Mouse (Mus musculus) c-Kit-positive CD71-negative TER-119-negative erythroid progenitor cells, embryonic 14.5 days (primary cell): ENCODE results near the gene Muc3.
"Not testable (repeated sequence)": the region's sequence is repeated elsewhere in the genome, so short reads cannot be mapped to it uniquely, and the experiment has no call there.

Experiments used
- DNase-seq: peaks from one replicate; pipeline ENCODE4 v3.0.0-alpha.2; 2013; ENCODE audit warnings: low read depth

Gene Muc3

GRCm38 (mm10) chr5:137121280-137121679 lies 27.8 kb downstream of the Muc3 start:
- DNase-seq: no peak

DNA sequence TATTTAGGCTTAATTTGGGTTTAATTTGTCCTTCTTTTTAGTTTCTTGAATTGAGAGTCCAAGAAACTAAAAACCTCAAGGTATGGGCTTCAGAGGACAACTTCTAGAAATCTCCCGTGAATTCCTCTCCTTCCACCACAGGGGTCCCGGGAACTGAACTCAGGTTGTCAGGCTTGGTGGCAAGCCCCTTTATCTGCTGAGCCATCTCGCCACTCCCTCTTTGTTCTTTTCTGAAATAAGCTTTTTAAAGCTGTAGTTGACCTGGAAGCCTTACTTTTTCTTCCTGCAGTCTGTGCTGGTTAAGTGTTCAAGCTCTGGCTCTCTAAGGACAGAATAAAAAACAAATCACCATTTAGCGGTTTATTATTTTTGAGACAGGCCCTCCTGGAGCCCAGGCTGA lies 30.2 kb downstream of the Muc3 start:
- no peak for DNase-seq

DNA sequence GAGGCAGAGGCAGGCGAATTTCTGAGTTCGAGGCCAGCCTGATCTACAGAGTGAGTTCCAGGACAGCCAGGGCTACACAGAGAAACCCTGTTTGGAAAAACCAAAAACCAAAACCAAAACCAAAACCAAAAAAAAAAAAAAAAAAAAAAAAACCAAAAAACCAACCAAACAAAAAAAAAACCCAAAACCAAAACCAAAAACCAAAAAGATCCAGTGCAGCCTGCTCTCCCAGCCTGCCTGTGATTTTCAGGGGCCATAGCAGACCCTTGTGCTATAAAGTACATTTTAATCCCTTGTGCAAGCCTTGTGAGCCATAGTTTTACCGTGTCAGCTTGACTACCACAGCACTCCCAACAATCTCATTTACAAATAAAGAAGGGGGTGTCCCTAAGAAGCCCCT lies 31.1 kb downstream of the Muc3 start:
- DNase-seq: not testable (repeated sequence)

DNA sequence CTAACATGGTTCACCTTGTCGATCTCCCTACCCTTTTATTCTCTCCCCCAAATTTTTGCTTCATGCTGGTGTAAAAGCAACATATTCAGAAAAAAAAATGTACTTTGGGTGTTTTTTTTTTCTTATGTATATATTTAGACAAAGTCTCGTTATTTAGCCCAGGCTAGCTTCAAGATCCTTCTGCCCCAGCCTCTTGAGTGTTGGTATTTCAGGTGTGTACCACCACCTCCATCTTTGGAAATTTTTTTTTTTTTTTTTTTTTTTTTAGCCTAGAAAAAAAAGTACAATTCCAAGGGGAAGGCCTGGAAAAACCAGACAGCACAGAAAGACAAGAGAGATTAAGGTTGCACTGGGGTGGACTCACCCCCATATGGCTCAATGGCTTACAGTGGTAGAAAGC lies 32.1 kb downstream of the Muc3 start:
- DNase-seq: no peak

GRCm38 (mm10) chr5:137115866-137116847 lies 33.0 kb downstream of the Muc3 start, which contains the start of gene Trim56:
TSS of gene Trim56 (minus strand) at chr5:137116209.
- peak; percentile 63 for DNase-seq

- no peak for DNase-seq
Measured at GRCm38 (mm10) chr5:137114891-137115561, 34.1 kb downstream of the Muc3 start.

GRCm38 (mm10) chr5:137111542-137112408 lies 37.3 kb downstream of the Muc3 start:
- no peak for DNase-seq

- DNase-seq: no peak
Measured at GRCm38 (mm10) chr5:137110863-137111262, 38.3 kb downstream of the Muc3 start.

DNA sequence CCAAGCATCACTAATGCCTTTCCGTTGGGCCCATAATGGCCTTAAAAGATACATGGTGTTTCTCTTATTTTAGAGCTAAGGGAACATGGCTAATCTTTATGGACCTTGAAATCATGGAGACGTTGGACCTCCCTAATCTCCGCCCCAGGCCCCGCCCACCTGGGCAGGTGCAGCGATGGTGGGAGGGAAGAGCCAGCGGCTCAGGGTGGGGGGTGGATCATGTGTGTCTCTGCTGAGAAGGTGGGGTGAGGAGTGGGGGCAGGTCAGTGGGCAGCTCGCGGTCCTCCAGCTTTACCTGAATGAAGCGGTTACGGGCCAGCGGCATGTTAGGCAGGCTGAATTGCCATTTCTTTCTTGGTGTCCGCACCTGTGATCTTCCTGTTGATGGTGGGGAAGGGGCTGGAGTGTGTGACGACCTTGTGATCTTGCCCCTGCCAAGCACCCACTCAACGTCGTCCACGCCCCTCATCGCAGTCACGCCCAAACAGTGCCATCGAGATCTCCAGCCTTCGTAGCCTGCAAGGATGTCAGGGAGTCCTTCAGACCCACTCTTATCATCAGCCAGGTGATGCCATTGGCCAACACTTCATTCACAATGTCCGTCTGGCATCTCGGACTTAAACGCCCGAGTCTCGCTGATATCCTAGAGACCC lies 39.1 kb downstream of the Muc3 start:
- DNase-seq: no peak

DNA sequence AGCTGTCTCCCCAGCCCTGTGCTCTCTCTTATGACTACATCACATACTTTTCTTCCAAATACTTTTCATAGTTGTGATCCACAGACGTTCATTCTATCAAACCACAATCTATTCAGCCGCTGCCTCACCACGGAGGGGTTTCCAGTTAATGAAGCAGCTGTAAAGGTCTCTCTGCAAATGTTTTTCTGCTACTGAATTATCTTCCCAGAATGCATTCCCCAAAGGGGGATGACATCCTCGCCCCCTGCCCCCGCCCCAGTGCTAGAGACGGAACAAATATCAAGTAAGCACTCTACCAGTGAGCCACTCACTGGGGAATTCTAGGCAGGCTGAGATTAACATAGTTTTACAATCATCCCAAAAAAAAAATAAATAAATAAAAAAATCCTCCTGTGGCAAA lies 41.0 kb downstream of the Muc3 start:
- no peak for DNase-seq

DNA sequence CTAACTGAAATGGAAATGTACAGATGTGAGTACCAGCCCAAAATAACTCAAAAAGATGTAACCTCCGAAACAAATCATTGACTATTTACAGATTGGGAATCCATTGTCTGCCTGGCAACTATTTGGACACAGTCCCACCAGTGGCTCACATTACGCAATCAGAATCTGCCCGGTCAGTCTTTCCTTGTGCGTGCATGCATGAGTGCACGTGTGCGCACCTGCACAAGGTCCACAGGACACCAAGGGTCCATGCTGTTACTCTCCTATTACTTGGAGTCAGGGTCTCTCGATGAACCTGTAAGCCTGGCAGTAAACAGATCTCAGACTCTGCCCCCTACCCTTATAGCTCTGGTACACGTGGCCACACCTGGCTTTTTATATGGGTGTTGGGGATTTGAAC lies 41.5 kb downstream of the Muc3 start:
- no peak for DNase-seq

DNA sequence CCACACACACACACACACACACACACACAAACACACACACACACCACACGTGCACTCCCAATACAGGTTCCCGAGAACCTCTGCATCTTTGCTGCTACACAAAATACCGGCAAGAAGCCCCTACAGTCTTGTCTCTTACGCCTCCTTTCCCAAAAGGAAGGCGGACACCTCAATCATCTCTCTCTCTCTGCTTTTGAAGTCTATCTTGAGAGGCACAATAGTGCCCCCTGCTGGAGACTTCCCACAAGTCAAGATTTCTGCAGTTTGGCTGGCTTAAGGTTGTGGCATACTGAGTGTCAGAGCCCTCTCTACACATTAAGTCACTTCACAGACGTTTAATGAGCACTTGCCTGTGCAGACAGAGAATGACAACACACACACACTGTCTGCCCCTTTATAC lies 42.1 kb downstream of the Muc3 start:
- DNase-seq: peak; percentile 92

DNA sequence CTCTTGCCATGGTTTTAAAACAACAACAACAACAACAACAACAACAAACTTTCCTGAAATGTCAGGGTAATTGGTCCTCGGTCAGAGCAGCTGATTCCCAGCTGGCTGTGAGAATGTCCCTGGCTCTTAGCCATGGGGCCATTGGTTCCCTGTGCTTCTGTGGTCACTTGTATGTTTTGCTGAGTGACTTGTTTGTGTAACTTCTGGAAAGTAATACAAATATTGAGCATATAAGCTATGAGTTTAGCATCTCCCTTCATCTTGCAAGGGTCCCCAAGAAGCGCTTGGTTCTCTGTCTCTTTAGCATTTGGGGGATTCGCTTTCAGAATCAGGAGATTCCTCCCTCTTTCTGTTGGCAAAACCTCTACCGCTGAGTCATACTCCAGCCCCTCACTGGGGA lies 42.7 kb downstream of the Muc3 start:
- no peak for DNase-seq

GRCm38 (mm10) chr5:137103969-137104368 lies 45.2 kb downstream of the Muc3 start:
- DNase-seq: no peak

- DNase-seq: peak; percentile 70
Measured at GRCm38 (mm10) chr5:137102575-137103522, 46.3 kb downstream of the Muc3 start.

GRCm38 (mm10) chr5:137102078-137102477 lies 47.0 kb downstream of the Muc3 start:
- no peak for DNase-seq

DNA sequence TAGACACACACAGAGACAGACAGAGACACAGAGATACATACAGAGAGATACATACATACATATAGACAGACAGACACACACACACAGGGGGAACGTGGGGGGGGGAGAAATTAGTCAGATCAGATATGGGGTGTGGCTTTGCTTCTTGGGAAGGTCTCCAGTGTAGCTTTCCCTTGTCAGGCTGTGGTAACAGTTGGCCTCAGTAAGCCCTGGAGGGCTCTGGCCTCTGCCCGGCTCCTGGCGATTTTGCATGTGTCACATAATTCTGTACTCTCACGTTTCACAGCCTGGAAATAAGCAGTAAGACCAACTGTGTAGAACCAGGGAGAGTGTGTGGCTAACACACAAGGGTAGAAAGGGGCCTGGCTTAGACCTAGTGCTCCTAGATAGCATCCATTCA lies 48.5 kb downstream of the Muc3 start:
- DNase-seq: no peak

GRCm38 (mm10) chr5:137098418-137098817 lies 50.7 kb downstream of the Muc3 start:
- no peak for DNase-seq

DNA sequence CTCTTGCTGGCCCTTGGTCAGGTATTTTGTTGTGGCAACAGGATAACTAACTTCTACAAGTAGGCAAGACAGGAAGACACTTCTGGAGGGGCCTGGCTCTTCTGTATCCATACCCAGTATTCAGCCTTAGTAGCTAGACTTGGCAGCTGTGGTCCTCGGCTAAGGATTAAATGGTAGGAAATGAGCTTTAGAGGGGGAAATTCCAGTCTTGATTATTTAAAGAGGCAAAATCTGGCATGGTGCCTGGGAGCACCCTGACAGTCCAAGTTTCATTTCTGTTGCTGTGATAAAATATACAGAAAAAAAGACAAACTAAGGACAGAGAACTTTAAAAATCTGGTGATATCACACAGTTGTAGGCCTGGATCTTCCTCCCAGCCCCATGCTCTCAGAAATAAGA lies 53.1 kb downstream of the Muc3 start:
- no peak for DNase-seq

- no peak for DNase-seq
Measured at GRCm38 (mm10) chr5:137095135-137095534, 54.0 kb downstream of the Muc3 start.

GRCm38 (mm10) chr5:137093720-137094119 lies 55.4 kb downstream of the Muc3 start:
- DNase-seq: no peak
